Mouse (Mus musculus) lung, embryonic 16.5 days (tissue): Measurements from ENCODE around the gene Bcap29. TPM values are rescaled to one million over a fixed set of nuclear protein-coding genes. Genes with fewer than 3 reads are reported as not detected.

ENCODE experiments used
- ATAC-seq: fragments of 200-750 bp; cut with Nextera tagmentation; 2 replicates; pipeline ENCODE4 v1.8.0; 2017; ENCODE audit warnings: low read depth, mild to moderate bottlenecking, moderate library complexity
- H3K27ac ChIP-seq: fragments of 300-500 bp; sonication (generic); 2 replicates; pipeline ENCODE4 v1.5.1; 2014; ENCODE audit warnings: mild to moderate bottlenecking, control low read depth, low read length
- H3K27me3 ChIP-seq: fragments of 300-500 bp; sonication (generic); 2 replicates; pipeline ENCODE4 v1.6.1; 2014; ENCODE audit warnings: low read depth, low read length, mixed read lengths; ENCODE audit not compliant: control insufficient read depth, insufficient read depth
- H3K36me3 ChIP-seq: fragments of 300-500 bp; sonication (generic); 2 replicates; pipeline ENCODE4 v1.6.1; 2014; ENCODE audit warnings: low read length; ENCODE audit not compliant: control insufficient read depth, insufficient read depth
- H3K4me1 ChIP-seq: fragments of 300-500 bp; sonication (generic); replicated peaks from 2 replicates; pipeline ENCODE4 v1.6.1; 2014; ENCODE audit warnings: low read length, mixed read lengths; ENCODE audit not compliant: control insufficient read depth, insufficient read depth
- H3K4me2 ChIP-seq: fragments of 300-500 bp; sonication (generic); 2 replicates; pipeline ENCODE4 v1.6.1; 2014; ENCODE audit warnings: low read depth, low read length, control low read depth
- H3K4me3 ChIP-seq: fragments of 300-500 bp; sonication (generic); 2 replicates; pipeline ENCODE4 v1.5.1; 2014; ENCODE audit warnings: mild to moderate bottlenecking, low read length, control low read depth
- H3K9ac ChIP-seq: fragments of 300-500 bp; sonication (generic); 2 replicates; pipeline ENCODE4 v1.6.1; 2014; ENCODE audit warnings: low read length, control low read depth
- H3K9me3 ChIP-seq: fragments of 300-500 bp; sonication (generic); 2 replicates; pipeline ENCODE4 v1.6.1; 2016; ENCODE audit warnings: low read length; ENCODE audit not compliant: control insufficient read depth
- WGBS: fragments of 180-500 bp; shearing (Covaris S2); extraction: QIAGEN DNeasy Blood & Tissue Kit; methylation state at CpG from one replicate; pipeline ENCODE4 v1.1.7; 2014; 5-methylcytosine and 5-hydroxymethylcytosine counted together
- polyA plus RNA-seq: library from polyadenylated mRNA; unstranded; fragments of >200 nt; fragmentation: Nextera tagmentation; extraction: Ambion mirVana; gene quantifications from 2 replicates; pipeline ENCODE4 v1.2.1, GENCODE M21; 2015

Bcap29 gene
- polyA plus RNA-seq = 28.1 and 31.2 TPM in 2 replicates

- Histone ChIP-seq H3K9me3 (no peaks in the 10 kb centered on the region), H3K27ac (peak within 1 kb of the TSS; percentile 50), H3K4me1 (peaks cover 6% of the 10 kb centered on the region; the same call in 1 of the 2 replicates), H3K4me3 (peak within 1 kb of the TSS; percentile 66), H3K36me3 (no peaks in the 10 kb centered on the region), H3K27me3 (no peaks in the 10 kb centered on the region), H3K9ac (peak within 1 kb of the TSS; percentile 87), H3K4me2 (peak within 1 kb of the TSS; percentile 85)
- 3% methylated on average over 43 of the region's 73 CpGs for WGBS
- peak; percentile 93 for ATAC-seq
Measured at GRCm38 (mm10) chr12:31634343-31635239, at the start of gene Bcap29. Gene Bcap29, minus strand, starts transcription at chr12:31634658.

GRCm38 (mm10) chr12:31667187-31667586, 32.7 kb upstream of the Bcap29 start:
- Histone ChIP-seq H3K27me3 (no peaks in the 10 kb centered on the region), H3K36me3 (peaks cover 10% of the 10 kb centered on the region), H3K9me3 (no peaks in the 10 kb centered on the region), H3K4me1 (no peaks in the 10 kb centered on the region), H3K4me3 (no peak overlapping the region), H3K4me2 (no peak overlapping the region), H3K9ac (no peak overlapping the region), H3K27ac (no peak overlapping the region)
- no peak for ATAC-seq
- WGBS = 58% methylated on average over 3 of the region's 3 CpGs

- peaks cover 8% of the 10 kb centered on the region for H3K36me3 ChIP-seq
- no peak overlapping the region for H3K27ac ChIP-seq
- 76% methylated on average over 6 of the region's 6 CpGs for WGBS
- ATAC-seq = no peak
- H3K27me3 ChIP-seq = no peaks in the 10 kb centered on the region
- no peak overlapping the region for H3K4me3 ChIP-seq
- H3K9ac ChIP-seq = no peak overlapping the region
- no peak overlapping the region for H3K4me2 ChIP-seq
- H3K9me3 ChIP-seq = no peaks in the 10 kb centered on the region
- H3K4me1 ChIP-seq = no peaks in the 10 kb centered on the region
Measured at GRCm38 (mm10) chr12:31665999-31666398, 31.5 kb upstream of the Bcap29 start.

- no peaks in the 10 kb centered on the region for H3K9me3 ChIP-seq
- 100% methylated on average over 2 of the region's 2 CpGs for WGBS
Measured at GRCm38 (mm10) chr12:31656841-31657240, 22.4 kb upstream of the Bcap29 start.

GRCm38 (mm10) chr12:31654965-31655477, 20.6 kb upstream of the Bcap29 start:
- peak overlapping the region; percentile 88 for H3K9ac ChIP-seq
- peak; percentile 89 for ATAC-seq
- peak overlapping the region; percentile 66 for H3K4me2 ChIP-seq
- H3K27ac ChIP-seq = peak overlapping the region; percentile 90
- no peaks in the 10 kb centered on the region for H3K27me3 ChIP-seq
- H3K4me1 ChIP-seq = peaks cover 7% of the 10 kb centered on the region
- no peaks in the 10 kb centered on the region for H3K36me3 ChIP-seq
- no peaks in the 10 kb centered on the region for H3K9me3 ChIP-seq
- WGBS = under 1% methylated on average over 29 of the region's 29 CpGs
- H3K4me3 ChIP-seq = peak overlapping the region; percentile 95

More at GRCm38 (mm10) chr12:31656841-31657240, 22.4 kb upstream of the Bcap29 start:
- Histone ChIP-seq H3K9ac (no peak overlapping the region), H3K4me3 (no peak overlapping the region), H3K36me3 (no peaks in the 10 kb centered on the region; the same call in 1 of the 2 replicates), H3K4me2 (no peak overlapping the region), H3K27me3 (no peaks in the 10 kb centered on the region), H3K27ac (no peak overlapping the region), H3K4me1 (peaks cover 7% of the 10 kb centered on the region)
- no peak for ATAC-seq

GRCm38 (mm10) chr12:31654197-31654964, 19.9 kb upstream of the Bcap29 start, which contains the start of the genes Dus4l and Cog5:
Gene Dus4l, minus strand, starts transcription at chr12:31654826.
Gene Cog5, plus strand, starts transcription at chr12:31654869.
- ATAC-seq = peak; percentile 97
- H3K4me3 ChIP-seq = peak within 1 kb of the TSS; percentile 95
- H3K36me3 ChIP-seq = no peaks in the 10 kb centered on the region; the same call in 1 of the 2 replicates
- peak within 1 kb of the TSS; percentile 88 for H3K9ac ChIP-seq
- peak within 1 kb of the TSS; percentile 70 for H3K4me2 ChIP-seq
- no peaks in the 10 kb centered on the region for H3K27me3 ChIP-seq
- H3K9me3 ChIP-seq = no peaks in the 10 kb centered on the region
- H3K4me1 ChIP-seq = peaks cover 7% of the 10 kb centered on the region
- WGBS = under 1% methylated on average over 47 of the region's 47 CpGs
- H3K27ac ChIP-seq = peak within 1 kb of the TSS; percentile 90

GRCm38 (mm10) chr12:31653611-31654010, 19.2 kb upstream of the Bcap29 start:
- 64% methylated on average over 5 of the region's 5 CpGs for WGBS
- Histone ChIP-seq H3K36me3 (no peaks in the 10 kb centered on the region; the same call in 1 of the 2 replicates), H3K4me3 (no peak overlapping the region), H3K4me2 (peak overlapping the region; percentile 35), H3K9me3 (no peaks in the 10 kb centered on the region), H3K9ac (no peak overlapping the region), H3K27ac (no peak overlapping the region), H3K4me1 (peaks cover 7% of the 10 kb centered on the region), H3K27me3 (no peaks in the 10 kb centered on the region)
- no peak for ATAC-seq

GRCm38 (mm10) chr12:31635240-31635607, 766 bp upstream of the Bcap29 start:
- H3K4me2 ChIP-seq = peak overlapping the region; percentile 85; the same call in 1 of the 2 replicates
- no peaks in the 10 kb centered on the region for H3K27me3 ChIP-seq
- 91% methylated on average over 3 of the region's 3 CpGs for WGBS
- no peaks in the 10 kb centered on the region for H3K9me3 ChIP-seq
- H3K4me1 ChIP-seq = peaks cover 6% of the 10 kb centered on the region; the same call in 1 of the 2 replicates
- no peak for ATAC-seq
- no peak overlapping the region for H3K27ac ChIP-seq
- H3K9ac ChIP-seq = peak overlapping the region; percentile 87
- no peak overlapping the region; the same call in 1 of the 2 replicates for H3K4me3 ChIP-seq
- no peaks in the 10 kb centered on the region for H3K36me3 ChIP-seq
